Mouse (Mus musculus): ENCODE measurements around the gene Acta2. TPM values are rescaled to one million over a fixed set of nuclear protein-coding genes. Genes with fewer than 3 reads are reported as not detected.

Acta2 gene
- 204 and 289 TPM in 2 replicates for polyA plus RNA-seq (2015; fragmentation: Nextera tagmentation; extraction: Ambion mirVana)

GRCm38 (mm10) chr19:34254880-34255681, at the start of gene Acta2:
TSS of gene Acta2 (minus strand) at chr19:34255590.

GRCm38 (mm10) chr19:34289948-34290789, 34.8 kb upstream of the Acta2 start, which contains the start of gene Fas:
TSS of gene Fas (plus strand) at chr19:34290666.

GRCm38 (mm10) chr19:34192008-34192963, 63.1 kb downstream of the Acta2 start, which contains the start of gene Stambpl1:
TSS of gene Stambpl1 (plus strand) at chr19:34192229.

Other genes with a start within 250 kb of the Acta2 start
- gene Lipk, start 247.3 kb downstream of the Acta2 start, polyA plus RNA-seq (2015; fragmentation: Nextera tagmentation; extraction: Ambion mirVana) = 0.16 TPM in 1 of 2 replicates, not detected in the other
- not detected in 2 replicates for gene Lipn, start 188.2 kb downstream of the Acta2 start, polyA plus RNA-seq (2015; fragmentation: Nextera tagmentation; extraction: Ambion mirVana)
- not detected in 2 replicates for gene Lipm, start 154.7 kb downstream of the Acta2 start, polyA plus RNA-seq (2015; fragmentation: Nextera tagmentation; extraction: Ambion mirVana)
- 1.9 and 3.4 TPM in 2 replicates for gene Ankrd22, start 89.5 kb downstream of the Acta2 start, polyA plus RNA-seq (2015; fragmentation: Nextera tagmentation; extraction: Ambion mirVana)
- gene Stambpl1, start 63.4 kb downstream of the Acta2 start, polyA plus RNA-seq (2015; fragmentation: Nextera tagmentation; extraction: Ambion mirVana) = 6.8 and 9.2 TPM in 2 replicates
- gene Fas, start 35.1 kb upstream of the Acta2 start, polyA plus RNA-seq (2015; fragmentation: Nextera tagmentation; extraction: Ambion mirVana) = 4.6 and 5.4 TPM in 2 replicates
- 0.84 and 0.89 TPM in 2 replicates for gene Ch25h, start 219.6 kb upstream of the Acta2 start, polyA plus RNA-seq (2015; fragmentation: Nextera tagmentation; extraction: Ambion mirVana)